Mouse (Mus musculus) gastrocnemius, postnatal 25 days (tissue): Measurements from ENCODE around the gene Plppr2. TPM values are rescaled to one million over a fixed set of nuclear protein-coding genes. Genes with fewer than 3 reads are reported as not detected.

Source experiments
- DNase-seq: peaks from one replicate; pipeline ENCODE4 v3.0.0; 2022
- total RNA-seq, 2 experiments: library from RNA; stranded (reverse); gene quantifications; 1 replicate in 1 of 2; 2 replicates in 1 of 2; pipeline ENCODE4 v1.2.3; 2021

Gene Plppr2
- total RNA-seq, 2 experiments from 2014 or later, result 0.56 to 0.83 TPM

DNA sequence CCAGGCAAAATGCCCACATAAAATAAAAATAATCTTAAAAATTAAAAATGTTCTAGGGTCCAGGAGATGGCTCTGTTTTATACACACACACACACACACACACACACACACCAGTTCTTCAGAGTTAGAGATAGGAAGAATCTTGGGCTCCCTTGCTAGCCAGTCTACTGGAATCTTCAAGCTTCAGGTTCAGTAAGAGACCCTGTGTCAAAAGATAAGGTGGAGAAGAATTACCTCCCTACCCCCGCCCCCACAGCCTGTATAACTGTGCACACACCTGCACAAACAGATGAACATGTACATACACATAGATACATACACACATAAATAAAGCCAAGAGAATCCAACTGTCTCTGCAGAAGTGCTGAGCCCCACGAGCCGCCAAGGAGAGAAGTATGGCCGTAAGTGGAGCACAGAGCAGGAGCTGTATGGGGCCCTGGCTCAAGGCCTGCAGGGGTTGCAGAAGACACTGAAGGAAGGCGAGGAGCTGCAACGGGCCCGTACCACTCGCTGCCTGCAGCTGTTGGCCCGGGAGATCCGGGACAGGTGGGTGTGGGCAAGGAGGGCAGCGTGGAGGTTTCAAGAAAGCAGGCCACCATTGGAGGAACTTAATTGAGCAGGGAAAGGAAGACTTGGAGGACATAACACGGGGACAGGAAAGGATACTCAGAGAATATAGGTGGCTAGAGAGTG is 4.2 kb upstream of the Plppr2 start:
- DNase-seq, result no peak

GRCm38 (mm10) chr9:21934021-21934420 is 2.8 kb upstream of the Plppr2 start:
- no peak for DNase-seq

GRCm38 (mm10) chr9:21935466-21936131 is 1.2 kb upstream of the Plppr2 start:
- DNase-seq, result no peak

DNA sequence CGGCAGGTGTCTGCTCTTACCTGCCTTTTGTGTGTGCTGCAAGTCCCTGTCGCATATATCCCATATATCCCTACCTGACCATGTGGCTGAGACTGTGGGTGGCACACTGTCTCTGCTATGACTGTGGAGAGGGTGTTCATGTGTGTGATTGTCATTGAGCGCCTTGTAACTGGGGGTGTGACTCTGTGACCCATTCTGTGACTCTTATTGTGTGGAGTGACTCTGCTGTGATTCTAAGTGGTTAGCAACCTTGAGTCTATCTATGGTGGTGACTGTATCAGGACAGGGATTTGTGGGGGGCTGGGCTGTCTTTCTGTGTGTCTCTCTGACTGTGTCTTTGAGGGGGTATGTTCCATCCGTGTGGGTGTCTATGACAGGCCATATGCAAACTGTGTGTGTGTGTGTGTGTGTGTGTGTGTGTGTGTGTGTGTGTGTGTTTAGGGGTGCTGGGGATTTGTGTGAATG is 910 bp downstream of the Plppr2 start:
- no peak for DNase-seq

DNA sequence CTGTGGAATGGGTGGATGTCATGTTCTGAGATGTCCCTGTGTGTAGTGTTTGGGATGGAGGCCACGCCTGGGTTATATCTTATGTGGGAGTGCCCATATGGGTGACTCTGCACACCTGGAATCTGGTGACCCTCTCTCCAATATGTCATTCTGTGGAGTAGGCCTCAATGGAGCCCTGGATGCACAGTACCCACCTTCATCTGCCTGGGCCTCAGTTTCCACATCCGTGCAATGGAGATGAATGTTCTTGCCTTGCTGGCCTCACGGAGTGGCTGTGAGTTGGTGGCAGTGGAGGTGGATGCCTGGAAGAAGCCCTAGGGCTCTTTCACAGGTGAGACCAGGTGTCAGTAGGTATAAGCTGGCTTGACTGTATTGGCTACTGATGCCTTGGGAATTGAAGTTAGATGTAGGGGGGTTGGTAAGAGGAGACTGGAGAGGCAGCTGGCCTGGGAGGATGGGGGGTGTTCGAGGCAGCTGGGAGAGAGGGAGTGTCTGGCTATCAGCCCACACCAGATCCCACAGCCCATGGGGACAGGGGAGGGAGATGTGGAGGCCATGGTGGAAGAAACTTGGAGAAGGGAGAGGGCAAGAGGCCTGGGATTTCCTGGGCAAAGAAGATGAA is 1.5 kb downstream of the Plppr2 start:
- no peak for DNase-seq

DNA sequence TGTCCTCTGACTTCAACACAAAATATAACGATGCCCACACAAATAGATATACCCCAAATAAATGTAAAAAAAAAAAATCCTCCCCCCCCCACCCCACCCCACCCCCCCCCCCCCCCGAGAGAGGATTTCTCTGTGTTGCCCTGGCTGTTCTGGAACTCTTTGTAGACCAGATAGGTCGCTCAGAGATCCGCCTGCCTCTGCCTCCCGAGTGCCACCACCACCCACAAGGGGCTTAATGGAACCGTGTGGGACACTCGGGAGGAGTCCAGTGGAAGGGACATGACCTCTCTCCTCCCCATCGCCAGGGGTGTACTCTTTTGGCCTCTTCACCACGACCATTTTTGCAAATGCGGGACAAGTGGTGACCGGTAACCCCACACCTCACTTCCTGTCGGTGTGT is 6.2 kb downstream of the Plppr2 start:
- no peak for DNase-seq

DNA sequence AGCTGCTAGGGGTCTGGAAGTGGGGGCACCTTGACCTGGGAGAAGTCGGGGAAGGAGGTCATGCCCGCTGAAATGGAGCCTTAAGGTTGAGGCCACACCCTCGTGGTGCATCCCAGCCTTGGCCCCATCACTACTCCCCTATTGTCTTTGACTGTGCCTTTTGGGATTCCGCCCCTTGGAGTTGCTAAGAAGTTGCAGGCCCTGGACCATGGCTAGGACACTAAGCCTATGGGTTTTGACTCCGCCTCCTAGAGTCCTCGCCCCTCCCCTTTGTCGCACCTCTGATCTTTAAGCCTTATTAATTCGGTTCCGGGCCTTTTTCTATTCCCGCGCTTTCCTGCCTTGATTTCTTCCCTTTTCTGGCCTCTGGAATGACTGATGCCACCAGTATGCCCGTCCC is 6.8 kb downstream of the Plppr2 start:
- no peak for DNase-seq

- DNase-seq, result no peak
Measured at GRCm38 (mm10) chr9:21944267-21944666, 7.4 kb downstream of the Plppr2 start.

- DNase-seq, result no peak
Measured at GRCm38 (mm10) chr9:21947540-21948130, 10.8 kb downstream of the Plppr2 start.

- no peak for DNase-seq
Measured at GRCm38 (mm10) chr9:21948146-21948545, 11.3 kb downstream of the Plppr2 start.

DNA sequence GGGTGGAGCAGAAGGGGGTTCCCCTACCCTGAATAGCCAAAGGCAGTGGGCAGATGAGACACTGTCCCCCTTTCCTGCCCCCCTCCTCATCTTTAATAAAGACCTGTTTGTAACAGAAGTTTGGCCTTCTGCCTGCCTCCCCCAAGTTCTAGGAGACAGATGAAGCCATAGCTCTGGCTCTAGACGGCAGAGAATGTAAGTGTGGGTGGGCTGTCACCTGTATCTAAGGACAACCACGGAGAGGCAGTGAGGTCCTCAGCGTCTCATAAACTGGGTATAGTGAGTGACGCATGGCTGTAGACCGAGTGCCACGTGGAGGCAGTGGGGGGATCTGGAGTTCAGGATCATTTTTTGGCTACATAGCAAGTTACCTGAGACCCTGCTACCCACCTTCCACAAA is 12.0 kb downstream of the Plppr2 start:
- DNase-seq, result no peak

GRCm38 (mm10) chr9:21950322-21950721 is 13.5 kb downstream of the Plppr2 start:
- DNase-seq, result no peak

DNA sequence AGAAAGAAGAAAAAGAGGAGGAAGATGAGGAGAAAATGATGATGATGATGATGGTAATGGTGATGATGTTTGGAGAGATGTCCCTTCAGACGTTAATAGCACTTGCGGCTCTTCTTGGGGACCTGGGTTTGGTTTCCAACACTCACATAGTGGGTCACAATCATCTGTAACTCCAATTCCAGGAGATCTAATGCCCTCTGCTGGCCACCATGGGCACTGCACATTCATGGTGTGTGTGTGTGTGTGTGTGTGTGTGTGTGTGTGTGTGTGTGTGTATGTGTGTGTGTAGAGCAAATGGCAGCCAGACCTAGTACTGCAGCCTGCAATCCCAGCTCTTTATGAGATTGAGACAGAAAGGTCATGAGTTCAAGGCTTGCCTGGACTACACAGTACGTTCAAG is 15.1 kb downstream of the Plppr2 start:
- no peak for DNase-seq

DNA sequence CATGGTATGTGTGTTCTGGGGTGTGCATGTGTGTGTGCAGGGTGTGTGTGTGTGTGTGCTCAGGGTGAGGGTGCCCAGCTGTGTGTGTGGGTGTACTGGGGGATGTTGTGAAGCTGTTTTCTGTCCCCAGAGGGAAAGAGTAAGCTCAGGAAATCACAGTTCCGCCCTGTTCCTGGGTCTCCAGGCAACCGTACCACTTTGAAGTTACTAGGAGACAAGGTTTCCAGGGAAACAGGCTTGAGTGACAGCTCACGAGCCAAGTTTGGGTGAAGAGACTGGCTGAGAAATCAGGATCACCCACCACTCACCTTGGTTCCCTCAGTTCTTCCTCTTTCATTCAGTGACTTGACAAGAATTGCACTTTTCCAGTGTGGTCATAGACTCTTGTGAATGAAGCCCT is 16.8 kb downstream of the Plppr2 start:
- no peak for DNase-seq

DNA sequence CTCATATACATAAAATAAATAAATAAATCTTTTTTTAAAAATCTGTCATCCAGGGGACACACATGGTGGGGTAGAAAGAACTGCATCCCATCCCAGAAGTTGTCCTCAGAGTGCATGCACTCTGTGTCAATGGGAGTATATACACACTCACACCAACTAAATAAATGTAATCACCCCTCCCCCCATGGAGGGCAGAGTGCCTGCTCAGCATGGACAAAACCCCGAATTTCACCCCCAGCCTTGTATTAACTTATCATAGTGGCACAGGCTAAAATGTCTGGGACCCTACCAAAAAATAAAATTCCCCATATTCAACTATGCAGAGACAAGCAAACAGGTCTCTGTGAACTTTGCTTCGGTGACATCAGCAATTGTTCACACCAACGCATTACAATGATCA is 17.8 kb downstream of the Plppr2 start:
- DNase-seq, result no peak

DNA sequence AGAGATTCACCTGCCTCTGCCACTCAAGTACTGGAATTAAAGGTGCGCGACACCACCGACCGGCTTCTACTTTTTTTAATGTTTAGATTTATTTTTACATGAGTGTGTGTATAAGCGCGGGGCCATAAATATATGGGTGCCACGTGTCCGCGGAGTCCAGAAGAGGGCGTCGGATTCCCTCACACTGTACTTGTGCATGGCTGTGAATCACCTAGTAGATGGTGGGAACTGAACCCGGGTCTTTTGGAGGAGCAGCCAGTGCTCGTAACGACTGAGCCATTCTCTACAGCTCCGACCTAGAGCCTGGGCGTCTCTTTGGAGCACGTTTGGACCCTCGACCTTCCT is 18.4 kb downstream of the Plppr2 start:
- no peak for DNase-seq

GRCm38 (mm10) chr9:21955570-21956281 is 18.9 kb downstream of the Plppr2 start, which contains the start of gene Swsap1:
Swsap1 (plus strand) TSS chr9:21955755.
- DNase-seq, result peak; percentile 97

DNA sequence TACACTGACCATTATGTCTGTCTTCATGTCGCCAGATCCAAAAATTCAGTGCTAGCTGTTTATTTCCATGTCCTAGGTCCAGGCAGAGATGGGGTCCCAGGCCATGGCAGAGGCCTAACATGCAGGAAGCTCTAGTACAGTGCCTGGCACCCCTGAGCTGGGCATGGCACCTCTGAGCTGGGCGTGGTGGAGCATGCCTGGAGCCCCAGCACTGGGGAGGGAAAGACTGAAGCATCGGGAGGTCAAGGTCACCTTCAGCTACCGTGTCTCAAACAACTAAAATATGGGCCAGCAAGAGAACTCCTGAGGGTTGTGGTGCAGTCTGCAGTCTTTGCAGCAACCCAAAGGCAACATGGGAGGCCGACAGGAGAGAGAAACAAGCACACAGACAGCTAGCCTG is 21.5 kb downstream of the Plppr2 start:
- DNase-seq, result no peak

GRCm38 (mm10) chr9:21959244-21959643 is 22.4 kb downstream of the Plppr2 start:
- no peak for DNase-seq

- DNase-seq, result no peak
Measured at GRCm38 (mm10) chr9:21960135-21960534, 23.3 kb downstream of the Plppr2 start.

DNA sequence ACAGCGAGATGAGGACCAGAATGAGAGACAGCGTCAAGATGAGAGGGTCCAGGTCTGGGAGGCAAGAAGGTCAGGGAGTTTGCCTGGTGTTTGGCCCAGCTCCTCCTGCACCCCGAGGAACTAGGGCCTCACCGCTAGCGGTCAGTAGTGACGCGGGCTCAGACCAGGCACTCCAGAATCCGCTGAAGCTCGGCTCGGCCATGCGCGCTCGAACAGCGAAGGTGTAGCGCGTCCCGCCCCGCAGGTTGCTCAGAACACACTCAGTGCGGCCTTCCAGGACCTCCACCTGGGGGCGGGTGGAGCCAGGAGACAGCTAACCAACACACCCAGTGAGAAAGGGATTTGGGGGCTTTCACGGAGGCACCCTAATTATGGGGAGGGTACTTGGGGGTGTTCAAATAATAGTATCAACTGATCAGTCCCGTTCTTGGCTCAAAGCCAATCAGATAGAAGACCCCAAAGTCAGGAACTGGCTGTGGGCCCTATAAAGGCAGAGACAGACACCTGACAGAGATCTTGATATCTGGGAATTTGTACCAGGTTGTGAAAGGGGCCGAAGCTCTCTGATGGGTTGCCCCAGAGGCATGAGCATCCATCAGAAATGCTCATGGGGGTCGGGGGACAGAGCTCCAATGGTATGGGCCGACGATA is 23.9 kb downstream of the Plppr2 start:
- no peak for DNase-seq
